Mouse (Mus musculus) thymus, adult 2 months (tissue): ENCODE results near the gene Bik.
A peak's percentile ranks its signal among the peaks of the same experiment; 100 is the strongest.

Source experiments
- CTCF ChIP-seq: fragments of 200-500 bp; IDR thresholded peaks from 2 replicates; pipeline ENCODE4 v1.5.1; 2012; ENCODE audit warnings: mild to moderate bottlenecking, control low read depth, low read length, moderate library complexity, borderline replicate concordance; ENCODE audit not compliant: control insufficient read depth, poor library complexity, insufficient read depth; ENCODE audit errors: extremely low read depth
- POLR2A ChIP-seq: fragments of 200-500 bp; IDR thresholded peaks from 2 replicates; pipeline ENCODE4 v1.6.1; 2012; ENCODE audit warnings: mild to moderate bottlenecking, low read length, control low read depth, moderate library complexity; ENCODE audit not compliant: control insufficient read depth, poor library complexity, insufficient read depth; ENCODE audit errors: extremely low read depth

DNA sequence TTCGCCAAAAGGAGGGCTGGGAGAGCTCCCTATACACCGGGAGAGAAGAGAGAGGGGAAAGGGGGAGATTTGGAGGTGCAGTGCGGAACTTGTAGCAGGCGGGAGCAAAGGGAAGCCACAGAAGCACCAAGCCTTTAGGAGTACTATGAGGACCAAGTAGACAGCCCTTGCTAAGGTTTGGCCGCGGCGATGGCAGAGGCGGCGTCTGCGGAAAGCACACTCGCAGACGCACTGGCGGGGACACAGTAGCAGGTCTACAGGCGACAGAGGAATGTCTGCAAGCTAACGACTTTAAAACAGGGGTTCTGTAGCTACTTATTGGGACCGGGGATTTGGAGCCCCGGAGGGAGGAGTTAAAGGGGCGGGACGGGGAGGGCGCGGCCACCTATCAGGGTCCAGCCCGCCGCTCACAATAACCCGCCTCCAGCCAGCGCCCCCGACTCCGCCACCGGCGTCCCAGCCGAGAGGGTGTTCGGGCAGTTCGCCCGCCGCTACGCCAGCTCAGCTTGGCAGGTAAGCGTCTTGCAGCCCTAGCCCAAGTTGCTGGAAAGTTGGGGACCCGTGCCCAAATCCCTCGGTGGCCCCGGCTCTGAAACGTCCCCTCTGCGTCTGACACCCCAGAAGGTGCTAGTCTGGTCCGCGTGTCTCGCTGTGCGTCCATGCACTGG lies at the start of gene Bik:
- TF ChIP-seq CTCF (no peak), POLR2A (peak; percentile 24; the same call in 1 of the 2 replicates)
